Mouse (Mus musculus): ENCODE data around the gene Mylpf.
"Not testable (repeated sequence)": the region's sequence is repeated elsewhere in the genome, so short reads cannot be mapped to it uniquely, and the experiment has no call there.

Mylpf gene

DNA sequence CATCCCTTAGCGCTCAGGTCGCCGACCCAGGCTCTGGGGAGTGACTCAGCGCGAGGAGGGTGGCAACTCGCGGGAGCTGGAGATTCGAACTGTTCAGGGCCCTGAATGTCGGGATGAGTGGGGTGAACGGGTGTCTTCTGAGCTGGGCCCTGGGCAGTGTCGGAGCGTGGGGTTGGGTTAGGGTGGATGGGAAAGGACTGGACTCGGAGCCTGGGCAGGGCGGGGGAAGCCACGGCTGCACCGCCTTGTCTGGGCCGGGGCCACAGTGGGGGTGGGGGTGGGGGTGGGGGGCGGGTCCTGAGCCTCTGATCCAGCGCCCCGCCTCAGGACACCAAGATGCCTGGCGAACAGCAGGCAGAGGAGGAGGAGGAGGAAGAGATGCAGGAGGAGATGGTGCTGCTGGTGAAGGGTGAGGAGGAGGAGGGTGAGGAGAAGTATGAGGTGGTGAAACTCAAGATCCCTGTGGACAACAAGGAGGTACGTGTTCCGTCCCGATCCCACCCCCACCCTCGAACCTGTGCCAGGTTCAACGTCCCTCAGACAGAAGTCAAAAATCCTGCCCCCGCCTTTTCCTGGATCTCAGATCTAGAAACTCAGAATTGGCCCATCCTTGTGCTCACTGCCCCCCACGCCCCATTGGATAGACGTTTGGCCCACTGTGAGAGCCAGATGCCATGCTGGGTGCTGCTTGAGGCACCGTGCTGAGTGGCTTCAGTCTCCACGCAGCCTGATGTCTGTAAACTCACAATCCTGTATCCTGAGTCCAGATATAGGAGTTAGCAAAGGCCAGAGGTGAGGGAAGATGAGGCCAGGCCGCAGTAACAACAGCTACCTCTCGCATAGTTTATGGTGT is 36.2 kb downstream of the Mylpf start:
- in situ Hi-C loops (cut with MboI; ENCODE audit: low pct_unique_long_range_greater_than_20kb in 1 of 2, low sequenced_read_pairs in 2 of 2, unreplicated experiment in 1 of 2), result no loop called here

DNA sequence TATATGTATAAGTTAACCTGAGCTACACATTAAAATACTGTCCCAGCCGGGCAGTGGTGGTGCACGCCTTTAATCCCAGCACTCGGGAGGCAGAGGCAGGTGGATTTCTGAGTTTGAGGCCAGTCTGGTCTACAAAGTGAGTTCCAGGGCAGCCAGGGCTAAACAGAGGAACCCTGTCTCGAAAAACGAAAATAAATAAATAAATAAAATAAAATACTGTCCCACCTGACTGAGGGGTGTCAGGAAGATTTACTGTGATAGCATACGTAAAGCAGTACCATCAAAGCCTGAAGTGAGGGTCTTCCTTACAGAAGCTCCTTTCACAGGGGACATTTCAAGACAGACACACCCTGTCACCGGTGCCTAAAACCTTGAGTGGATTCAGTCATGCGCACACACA is 41.8 kb downstream of the Mylpf start:
- in situ Hi-C loops (cut with MboI; ENCODE audit: low pct_unique_long_range_greater_than_20kb in 1 of 2, low sequenced_read_pairs in 2 of 2, unreplicated experiment in 1 of 2), result not testable (repeated sequence)

DNA sequence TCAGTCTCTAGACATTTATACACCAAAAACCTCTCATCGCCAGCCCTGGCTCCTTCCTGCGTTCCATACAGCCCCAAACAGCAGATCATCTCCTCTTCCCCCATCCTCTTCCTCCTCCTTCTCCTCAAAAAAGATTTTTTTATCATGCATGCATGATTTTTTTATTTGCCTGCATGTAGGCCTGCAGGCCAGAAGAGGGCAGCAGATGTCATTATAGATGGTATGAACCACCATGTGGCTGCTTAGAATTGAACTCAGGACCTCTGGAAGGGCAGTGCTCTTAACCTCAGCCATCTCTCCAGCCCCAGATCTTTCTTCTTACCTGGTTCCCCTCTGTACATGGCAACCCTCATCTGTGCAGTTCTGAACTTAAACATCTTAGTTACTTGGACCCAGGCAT is 43.7 kb downstream of the Mylpf start:
- in situ Hi-C loops (cut with MboI; ENCODE audit: low pct_unique_long_range_greater_than_20kb in 1 of 2, low sequenced_read_pairs in 2 of 2, unreplicated experiment in 1 of 2), result no loop called here

DNA sequence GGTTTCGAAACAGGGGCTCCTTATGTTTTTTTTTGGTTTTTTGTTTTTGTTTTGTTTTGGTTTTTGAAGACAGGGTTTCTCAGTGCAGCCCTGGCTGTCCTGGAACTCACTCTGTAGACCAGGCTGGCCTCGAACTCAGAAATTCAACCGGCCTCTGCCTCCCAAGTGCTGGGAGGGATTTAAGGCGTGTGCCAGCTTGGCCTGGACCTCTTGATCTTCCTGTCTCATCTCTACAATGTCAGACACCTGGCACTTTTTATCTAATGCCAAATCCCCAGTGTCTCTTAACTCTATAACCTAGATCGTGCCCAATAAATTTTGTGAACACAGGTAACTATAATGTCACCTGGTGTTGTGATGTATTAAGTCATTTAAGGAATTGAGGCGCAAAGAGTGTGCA is 44.7 kb downstream of the Mylpf start:
- in situ Hi-C loops (cut with MboI; ENCODE audit: low pct_unique_long_range_greater_than_20kb in 1 of 2, low sequenced_read_pairs in 2 of 2, unreplicated experiment in 1 of 2), result no loop called here

DNA sequence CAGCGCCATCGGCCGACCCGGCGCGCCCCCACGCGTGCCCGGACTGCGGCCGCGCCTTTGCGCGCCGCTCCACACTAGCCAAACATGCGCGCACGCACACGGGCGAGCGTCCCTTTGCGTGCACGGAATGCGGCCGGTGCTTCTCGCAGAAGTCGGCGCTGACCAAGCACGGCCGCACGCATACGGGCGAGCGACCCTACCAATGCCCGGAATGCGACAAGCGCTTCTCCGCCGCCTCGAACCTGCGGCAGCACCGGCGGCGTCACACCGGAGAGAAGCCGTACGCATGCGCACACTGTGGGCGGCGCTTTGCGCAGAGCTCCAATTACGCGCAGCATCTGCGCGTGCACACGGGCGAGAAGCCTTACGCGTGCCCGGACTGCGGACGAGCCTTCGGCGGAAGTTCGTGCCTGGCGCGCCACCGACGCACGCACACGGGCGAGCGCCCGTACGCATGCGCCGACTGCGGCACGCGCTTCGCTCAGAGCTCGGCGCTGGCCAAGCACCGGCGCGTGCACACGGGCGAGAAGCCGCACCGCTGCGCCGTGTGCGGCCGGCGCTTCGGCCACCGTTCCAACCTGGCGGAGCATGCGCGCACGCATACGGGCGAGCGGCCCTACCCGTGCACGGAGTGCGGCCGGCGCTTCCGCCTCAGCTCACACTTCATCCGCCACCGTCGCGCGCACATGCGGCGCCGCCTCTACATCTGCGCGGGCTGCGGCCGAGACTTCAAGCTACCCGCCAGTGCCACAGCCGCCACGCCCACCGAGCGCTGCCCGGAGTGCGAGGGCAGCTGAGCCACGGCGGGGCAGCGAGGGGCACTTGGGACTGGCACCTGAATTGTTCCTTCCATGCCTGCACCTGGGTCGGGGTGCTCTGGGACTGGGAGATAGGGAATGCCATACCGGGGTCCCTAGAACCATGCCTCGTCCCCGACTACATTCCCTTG is 45.4 kb downstream of the Mylpf start:
- in situ Hi-C loops (cut with MboI; ENCODE audit: low pct_unique_long_range_greater_than_20kb in 1 of 2, low sequenced_read_pairs in 2 of 2, unreplicated experiment in 1 of 2), result no loop called here

DNA sequence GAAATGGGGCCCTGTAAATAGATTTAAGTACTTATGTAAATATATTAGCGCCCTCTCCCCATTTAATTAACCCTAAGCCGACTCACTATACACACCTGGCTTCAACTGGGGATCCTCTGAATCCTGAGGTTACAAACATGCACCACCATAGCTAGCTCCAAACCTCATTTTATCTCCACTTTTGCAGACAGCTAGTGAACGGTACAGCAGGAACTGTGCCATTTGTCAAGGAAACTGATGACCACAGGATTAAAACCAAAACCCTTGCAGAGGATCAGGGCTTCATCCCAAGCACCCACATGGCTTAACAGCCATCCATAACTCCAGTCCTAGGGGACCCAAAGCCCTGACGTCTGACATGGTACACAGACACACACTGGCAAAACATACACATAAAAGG is 46.3 kb downstream of the Mylpf start:
- in situ Hi-C loops (cut with MboI; ENCODE audit: low pct_unique_long_range_greater_than_20kb in 1 of 2, low sequenced_read_pairs in 2 of 2, unreplicated experiment in 1 of 2), result no loop called here

DNA sequence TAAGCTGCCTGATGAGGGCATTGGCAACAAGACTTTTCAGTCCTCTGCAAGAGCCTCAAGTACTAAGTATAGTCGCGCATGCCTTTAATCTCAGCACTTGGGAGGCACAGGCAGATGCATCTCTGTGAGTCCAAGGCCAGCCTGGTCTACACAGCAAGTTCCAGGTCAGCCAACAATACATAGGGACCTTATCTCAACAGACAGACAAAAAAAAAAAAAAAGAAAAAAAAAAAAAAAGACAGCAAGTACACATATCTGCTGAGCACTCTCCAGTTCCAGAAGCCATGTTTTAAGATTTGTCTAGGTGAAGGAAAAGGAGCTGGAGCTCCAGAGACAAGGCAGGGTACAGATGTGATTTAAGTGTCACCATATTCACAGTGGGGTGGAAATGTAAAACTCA is 47.3 kb downstream of the Mylpf start:
- in situ Hi-C loops (cut with MboI; ENCODE audit: low pct_unique_long_range_greater_than_20kb in 1 of 2, low sequenced_read_pairs in 2 of 2, unreplicated experiment in 1 of 2), result no loop called here

DNA sequence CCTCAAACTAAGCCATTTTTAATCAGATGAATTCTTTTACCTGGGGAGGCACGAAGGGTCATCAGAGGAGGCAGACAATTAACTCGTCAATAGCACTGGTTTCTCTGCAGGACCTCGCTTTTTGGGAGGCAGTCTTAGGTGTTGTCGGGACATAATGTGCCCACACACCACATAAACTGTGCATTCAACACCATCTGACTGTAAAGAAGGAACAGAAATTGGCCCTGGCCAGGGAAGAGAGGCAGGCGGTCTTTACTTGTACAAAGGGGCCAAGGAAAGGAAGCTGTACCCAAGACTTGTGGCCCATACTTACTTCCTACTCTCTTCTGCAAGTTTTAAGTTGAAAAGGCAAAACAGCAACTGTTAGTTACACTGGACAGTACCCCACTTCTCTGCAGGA is 47.8 kb downstream of the Mylpf start:
- in situ Hi-C loops (cut with MboI; ENCODE audit: low pct_unique_long_range_greater_than_20kb in 1 of 2, low sequenced_read_pairs in 2 of 2, unreplicated experiment in 1 of 2), result no loop called here

DNA sequence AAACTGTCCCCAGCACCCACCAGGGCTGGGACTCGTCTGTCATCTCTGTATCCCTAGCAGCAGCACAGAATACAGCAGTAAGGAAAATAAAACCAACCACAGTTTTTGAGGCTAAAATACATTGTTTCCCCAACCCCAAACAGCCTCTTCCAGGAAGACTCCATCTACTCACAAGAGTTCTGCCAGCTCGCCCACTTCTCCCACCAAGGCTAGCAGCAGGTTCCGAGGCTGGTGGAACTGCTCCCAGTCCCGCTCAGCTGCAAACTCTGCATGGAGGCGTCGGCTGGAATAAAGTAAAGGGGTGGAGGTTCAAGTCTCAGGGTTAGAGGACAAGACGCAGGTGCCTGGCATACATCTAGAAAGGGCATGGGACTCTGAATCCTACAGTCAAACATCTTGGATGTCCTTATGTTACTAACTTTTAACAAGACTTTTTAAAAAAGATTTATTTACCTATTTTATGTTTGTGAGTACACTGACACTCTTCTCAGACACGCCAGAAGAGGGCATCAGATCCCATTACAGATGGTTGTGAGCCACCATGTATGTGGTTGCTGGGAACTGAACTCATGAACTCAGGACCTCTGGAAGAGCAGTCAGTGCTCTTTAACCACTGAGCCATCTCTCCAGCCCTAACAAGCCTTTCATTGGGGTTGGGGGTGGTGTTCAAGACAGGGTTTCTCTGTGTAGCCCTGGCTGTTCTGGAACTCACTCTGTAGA is 50.7 kb downstream of the Mylpf start:
- in situ Hi-C loops (cut with MboI; ENCODE audit: low pct_unique_long_range_greater_than_20kb in 1 of 2, low sequenced_read_pairs in 2 of 2, unreplicated experiment in 1 of 2), result no loop called here

DNA sequence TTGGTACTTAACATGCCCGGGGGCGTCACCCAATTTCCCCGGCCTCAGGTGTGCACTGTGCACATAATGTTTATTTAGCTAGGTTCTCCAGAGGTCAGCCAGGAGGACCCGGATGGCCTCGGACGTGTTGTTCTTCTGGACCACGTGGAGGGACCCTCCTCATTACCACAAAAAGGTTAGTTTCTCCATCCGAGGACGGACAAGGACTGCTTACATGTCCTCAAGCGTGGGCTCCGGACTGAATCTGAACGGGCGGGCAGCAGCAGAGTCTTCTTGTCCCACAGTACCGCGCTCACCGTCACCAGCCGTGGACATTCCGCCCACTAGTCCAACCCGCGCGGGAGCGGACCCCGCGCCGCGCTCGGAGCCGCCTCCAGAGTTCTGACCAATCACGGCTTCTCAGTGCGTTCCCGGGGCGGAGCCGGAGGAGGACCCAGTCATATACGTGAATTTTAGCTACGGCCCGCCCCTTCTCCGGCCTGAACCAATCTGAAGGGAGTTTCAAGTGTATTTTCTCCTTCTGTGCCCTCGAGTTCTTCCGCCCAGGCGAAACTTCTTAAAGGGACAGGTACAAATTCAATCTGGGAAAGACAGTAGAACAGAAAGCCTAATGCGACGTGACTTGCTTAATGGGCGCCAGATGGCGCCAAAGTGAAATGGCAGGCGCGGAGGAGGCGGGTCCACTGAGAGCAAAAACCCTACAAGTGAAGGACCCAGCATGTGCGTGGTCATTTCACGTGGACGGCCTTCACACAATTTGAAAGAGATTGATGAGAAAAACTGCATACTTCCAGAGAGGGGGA is 51.8 kb downstream of the Mylpf start, which contains the start of gene Dctpp1:
TSS of gene Dctpp1 (minus strand) at position 401 of the 803 bp plus-strand sequence.
- in situ Hi-C loops (cut with MboI; ENCODE audit: low pct_unique_long_range_greater_than_20kb in 1 of 2, low sequenced_read_pairs in 2 of 2, unreplicated experiment in 1 of 2), result no loop called here

DNA sequence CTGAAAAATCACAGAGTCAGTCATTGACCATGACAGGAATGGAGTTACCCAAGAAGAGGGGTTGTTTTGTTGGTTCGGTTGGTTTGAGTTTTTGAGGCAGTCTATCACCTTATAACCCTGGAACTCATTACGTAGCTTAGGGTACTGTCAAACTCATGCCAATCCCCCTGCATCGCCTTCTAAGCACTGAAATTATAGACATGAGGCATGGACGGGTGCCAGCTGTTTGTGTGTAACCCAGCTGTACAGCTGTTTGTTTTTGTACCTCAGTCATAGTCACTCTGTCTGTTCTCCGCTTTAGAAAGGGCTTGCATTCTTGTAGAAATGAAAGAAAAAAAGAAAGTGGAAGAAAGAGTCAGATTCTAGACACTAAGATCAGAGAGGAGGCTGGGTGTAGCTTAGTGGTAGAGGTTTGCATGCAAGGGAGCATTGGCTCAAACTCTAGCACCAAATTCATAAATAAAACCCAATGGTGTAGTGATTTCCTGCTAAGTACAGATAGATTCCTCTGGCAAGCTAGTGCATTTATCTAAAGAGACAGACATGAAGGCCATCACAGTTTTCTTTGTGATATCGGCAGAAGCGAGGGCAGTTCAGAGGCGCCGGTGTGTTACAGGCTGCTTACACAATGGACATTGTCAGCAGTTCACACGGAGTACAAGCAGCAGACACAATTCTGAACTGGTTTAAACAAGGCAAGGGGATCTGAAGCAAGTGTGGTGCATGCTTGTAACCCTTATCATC is 53.7 kb downstream of the Mylpf start:
- in situ Hi-C loops (cut with MboI; ENCODE audit: low pct_unique_long_range_greater_than_20kb in 1 of 2, low sequenced_read_pairs in 2 of 2, unreplicated experiment in 1 of 2), result no loop called here

DNA sequence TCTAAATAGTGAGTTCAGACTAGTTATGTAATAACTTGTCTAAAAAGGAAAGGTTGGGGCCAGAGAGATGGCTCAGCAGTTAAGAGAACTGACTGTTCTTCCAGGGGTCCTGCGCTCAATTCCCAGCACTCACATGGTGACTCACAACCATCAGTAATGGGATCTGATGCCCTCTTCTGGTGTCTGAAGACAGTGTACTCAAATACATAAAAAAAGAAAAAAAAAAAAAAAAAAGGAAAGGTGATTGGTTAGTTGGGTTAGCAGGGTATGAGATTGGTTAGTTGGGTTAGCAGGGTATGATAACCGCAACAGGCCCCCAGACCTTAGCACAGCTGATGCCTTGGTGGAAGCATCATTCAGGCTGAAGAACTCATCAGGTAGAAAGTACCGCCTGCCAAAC is 54.8 kb downstream of the Mylpf start:
- in situ Hi-C loops (cut with MboI; ENCODE audit: low pct_unique_long_range_greater_than_20kb in 1 of 2, low sequenced_read_pairs in 2 of 2, unreplicated experiment in 1 of 2), result no loop called here
